Mouse (Mus musculus) liver, postnatal 0 days (tissue): ENCODE measurements at regions not wholly inside any gene's neighbourhood (a gene's known extent, or its start where the extent isn't known, plus 50 kb on each side); places are given as distances from the start of the nearest gene placed in this dataset.

Experiments used
- CTCF ChIP-seq: sonication (generic); IDR thresholded peaks from 2 replicates; pipeline ENCODE4 v1.5.1; 2016; ENCODE audit warnings: antibody characterized with exemption, low read depth
- EP300 ChIP-seq: IDR thresholded peaks from 2 replicates; pipeline ENCODE4 v1.6.1; 2016; ENCODE audit warnings: antibody characterized with exemption, low read depth, mild to moderate bottlenecking

DNA sequence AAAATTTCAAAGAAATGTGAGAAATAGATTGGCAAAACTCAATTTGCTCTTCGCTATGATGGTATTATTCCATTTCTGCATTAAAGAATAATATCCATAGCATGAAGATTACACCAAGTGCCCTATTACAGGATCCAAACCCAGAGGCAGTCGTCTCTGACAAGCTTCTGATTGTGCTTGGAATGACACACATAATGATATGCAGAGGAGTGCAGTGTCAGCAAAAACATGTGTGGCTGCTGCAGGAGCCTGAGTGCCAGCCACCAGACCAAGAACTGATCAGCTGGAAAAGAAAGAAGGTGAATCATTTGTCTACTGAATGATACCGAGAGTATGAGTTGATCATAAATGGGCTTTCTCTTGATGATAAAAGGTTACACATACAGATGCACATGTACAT lies 137.3 kb downstream of the Il15 start:
- no peak for TF ChIP-seq CTCF
- TF ChIP-seq EP300, result no peak
